Mouse (Mus musculus) CH12.LX (cell line): Measurements from ENCODE around the gene Ankrd24. TPM values are rescaled to one million over a fixed set of nuclear protein-coding genes. Genes with fewer than 3 reads are reported as not detected.

Source experiments
- DNase-seq: peaks from one replicate; pipeline ENCODE4 v3.0.0-alpha.2; 2013; ENCODE audit errors: extremely low read depth
- H3K27ac ChIP-seq: 2 replicates; pipeline ENCODE4 v1.5.1; 2012; ENCODE audit warnings: low read depth, mild to moderate bottlenecking, control low read depth, moderate library complexity; ENCODE audit not compliant: insufficient read depth
- H3K27me3 ChIP-seq: replicated peaks from 2 replicates; pipeline ENCODE3; 2012; ENCODE audit warnings: inconsistent platforms
- H3K36me3 ChIP-seq, 2 experiments: replicated peaks in 1 of 2; 2 replicates each; pipeline versions ENCODE3 to v1.6.1; 2012; ENCODE audit warnings: inconsistent platforms in 1 of 2, low read length in 1 of 2, mild to moderate bottlenecking in 1 of 2, mixed read lengths in 1 of 2, moderate library complexity in 1 of 2; ENCODE audit not compliant: control insufficient read depth in 1 of 2, insufficient read depth in 1 of 2
- H3K4me1 ChIP-seq, 2 experiments: 2 replicates each; pipeline ENCODE4 v1.6.1; 2012; ENCODE audit warnings: inconsistent platforms in 1 of 2, moderate library complexity in 1 of 2; ENCODE audit not compliant: insufficient read depth in 2 of 2, control insufficient read depth in 1 of 2
- H3K4me2 ChIP-seq: 2 replicates; pipeline ENCODE4 v1.6.1; 2012; ENCODE audit warnings: low read depth, mild to moderate bottlenecking, control low read depth; ENCODE audit not compliant: poor library complexity, insufficient read depth, severe bottlenecking
- H3K4me3 ChIP-seq, 3 experiments: fragments of 150-350 bp in 1 of 3; sonication (generic) in 1 of 3; replicated peaks in 1 of 3; 2 replicates each; pipeline versions ENCODE3 to v1.5.1; 2011 to 2012; ENCODE audit warnings: low read depth in 2 of 3, low read length in 2 of 3, mild to moderate bottlenecking in 2 of 3, moderate library complexity in 2 of 3, control low read depth in 1 of 3, improper control_type of control experiment in 1 of 3, inconsistent platforms in 1 of 3, mixed read lengths in 1 of 3; ENCODE audit not compliant: poor library complexity in 1 of 3
- H3K79me2 ChIP-seq: replicated peaks from 2 replicates; pipeline ENCODE4 v1.6.1; 2012; ENCODE audit warnings: mild to moderate bottlenecking, moderate library complexity; ENCODE audit not compliant: control insufficient read depth, poor library complexity, insufficient read depth, severe bottlenecking; ENCODE audit errors: extremely low read depth
- H3K9ac ChIP-seq: 2 replicates; pipeline ENCODE4 v1.6.1; 2012; ENCODE audit warnings: low read depth, mild to moderate bottlenecking, control low read depth, moderate library complexity; ENCODE audit not compliant: insufficient read depth
- H3K9me3 ChIP-seq: replicated peaks from 2 replicates; pipeline ENCODE3; 2012; ENCODE audit warnings: low read length, inconsistent platforms, mixed read lengths
- CHD2 ChIP-seq: IDR thresholded peaks from 2 replicates; pipeline ENCODE4 v1.6.1; 2011; ENCODE audit warnings: low read length, improper control_type of control experiment
- CTCF ChIP-seq, 2 experiments: IDR thresholded peaks in 1 of 2; conservative IDR thresholded peaks in 1 of 2; 2 replicates each; pipeline ENCODE4 v1.5.1; 2011 to 2012; ENCODE audit warnings: low read depth in 2 of 2, low read length in 2 of 2, improper control_type of control experiment in 1 of 2, inconsistent platforms in 1 of 2, mild to moderate bottlenecking in 1 of 2, moderate library complexity in 1 of 2
- ELF1 ChIP-seq: IDR thresholded peaks from 2 replicates; pipeline ENCODE4 v1.6.1; 2014; ENCODE audit warnings: low read depth, mild to moderate bottlenecking, inconsistent platforms, low read length, improper control_type of control experiment
- EP300 ChIP-seq: IDR thresholded peaks from 2 replicates; pipeline ENCODE4 v1.6.1; 2011; ENCODE audit warnings: low read length, improper control_type of control experiment
- ETS1 ChIP-seq: conservative IDR thresholded peaks from 2 replicates; pipeline ENCODE4 v1.6.1; 2012; ENCODE audit warnings: low read depth, mild to moderate bottlenecking, inconsistent platforms, low read length, improper control_type of control experiment, moderate library complexity
- GABPA ChIP-seq: IDR thresholded peaks from 2 replicates; pipeline ENCODE4 v1.6.1; 2012; ENCODE audit warnings: low read depth, low read length, improper control_type of control experiment, inconsistent platforms; ENCODE audit not compliant: insufficient replicate concordance
- HCFC1 ChIP-seq: IDR thresholded peaks from 2 replicates; pipeline ENCODE4 v1.6.1; 2012; ENCODE audit warnings: low read depth, mild to moderate bottlenecking, inconsistent platforms, low read length, improper control_type of control experiment
- IRF4 ChIP-seq: IDR thresholded peaks from 2 replicates; pipeline ENCODE4 v1.6.1; 2014; ENCODE audit warnings: low read depth, mild to moderate bottlenecking, inconsistent platforms, low read length, improper control_type of control experiment
- JUN ChIP-seq: IDR thresholded peaks from 2 replicates; pipeline ENCODE4 v1.6.1; 2011; ENCODE audit warnings: low read depth, mild to moderate bottlenecking, low read length, improper control_type of control experiment, moderate library complexity; ENCODE audit not compliant: insufficient read depth
- JUND ChIP-seq: conservative IDR thresholded peaks from 2 replicates; pipeline ENCODE4 v1.6.1; 2011; ENCODE audit warnings: low read depth, low read length, improper control_type of control experiment
- KAT2A ChIP-seq: IDR thresholded peaks from 2 replicates; pipeline ENCODE4 v1.6.1; 2012; ENCODE audit warnings: low read length, improper control_type of control experiment, inconsistent platforms; ENCODE audit not compliant: insufficient replicate concordance
- MAFK ChIP-seq: IDR thresholded peaks from 2 replicates; pipeline ENCODE4 v1.6.1; 2011; ENCODE audit warnings: low read length, improper control_type of control experiment; ENCODE audit not compliant: insufficient replicate concordance
- MAX ChIP-seq: IDR thresholded peaks from 2 replicates; pipeline ENCODE4 v1.6.1; 2011; ENCODE audit warnings: low read length, improper control_type of control experiment
- MAZ ChIP-seq: IDR thresholded peaks from 2 replicates; pipeline ENCODE4 v1.6.1; 2012; ENCODE audit warnings: low read depth, mild to moderate bottlenecking, inconsistent platforms, low read length, improper control_type of control experiment, moderate library complexity
- MEF2A ChIP-seq: IDR thresholded peaks from 2 replicates; pipeline ENCODE4 v1.6.1; 2014; ENCODE audit warnings: low read depth, mild to moderate bottlenecking, inconsistent platforms, low read length, improper control_type of control experiment, borderline replicate concordance
- MYC ChIP-seq: IDR thresholded peaks from 2 replicates; pipeline ENCODE4 v1.6.1; 2011; ENCODE audit warnings: low read depth, mild to moderate bottlenecking, improper control_type of control experiment, low read length
- NELFE ChIP-seq: IDR thresholded peaks from 2 replicates; pipeline ENCODE4 v1.6.1; 2011; ENCODE audit warnings: low read depth, low read length, improper control_type of control experiment
- NRF1 ChIP-seq: IDR thresholded peaks from 2 replicates; pipeline ENCODE4 v1.6.1; 2014; ENCODE audit warnings: low read depth, mild to moderate bottlenecking, inconsistent platforms, low read length, improper control_type of control experiment, moderate library complexity
- PAX5 ChIP-seq: IDR thresholded peaks from 2 replicates; pipeline ENCODE4 v1.6.1; 2012; ENCODE audit warnings: low read length, inconsistent platforms, mixed read lengths
- POLR2A ChIP-seq: IDR thresholded peaks from 2 replicates; pipeline ENCODE4 v1.6.1; 2011; ENCODE audit warnings: low read depth, mild to moderate bottlenecking, improper control_type of control experiment, low read length
- RAD21 ChIP-seq: IDR thresholded peaks from 2 replicates; pipeline ENCODE4 v1.6.1; 2011; ENCODE audit warnings: low read depth, mild to moderate bottlenecking, low read length, improper control_type of control experiment, moderate library complexity
- SIN3A ChIP-seq: IDR thresholded peaks from 2 replicates; pipeline ENCODE4 v1.6.1; 2012; ENCODE audit warnings: low read length, improper control_type of control experiment, inconsistent platforms
- SMC3 ChIP-seq: IDR thresholded peaks from 2 replicates; pipeline ENCODE4 v1.6.1; 2011; ENCODE audit warnings: low read depth, low read length, improper control_type of control experiment
- TBP ChIP-seq: conservative IDR thresholded peaks from 2 replicates; pipeline ENCODE4 v1.6.1; 2011; ENCODE audit warnings: low read depth, low read length, improper control_type of control experiment
- UBTF ChIP-seq: IDR thresholded peaks from 2 replicates; pipeline ENCODE4 v1.6.1; 2012; ENCODE audit warnings: low read depth, mild to moderate bottlenecking, inconsistent platforms, low read length, improper control_type of control experiment, moderate library complexity
- USF1 ChIP-seq: IDR thresholded peaks from 2 replicates; pipeline ENCODE4 v1.6.1; 2014; ENCODE audit warnings: low read depth, mild to moderate bottlenecking, inconsistent platforms, low read length, improper control_type of control experiment
- USF2 ChIP-seq: conservative IDR thresholded peaks from 2 replicates; pipeline ENCODE4 v1.6.1; 2011; ENCODE audit warnings: low read depth, low read length, improper control_type of control experiment
- ZC3H11A ChIP-seq: IDR thresholded peaks from 2 replicates; pipeline ENCODE4 v1.6.1; 2012; ENCODE audit warnings: low read depth, mild to moderate bottlenecking, inconsistent platforms, low read length, improper control_type of control experiment
- ZKSCAN1 ChIP-seq: IDR thresholded peaks from 2 replicates; pipeline ENCODE4 v1.6.1; 2012; ENCODE audit warnings: low read depth, inconsistent platforms, low read length, improper control_type of control experiment, borderline replicate concordance
- ZMIZ1 ChIP-seq: IDR thresholded peaks from 2 replicates; pipeline ENCODE4 v1.6.1; 2012; ENCODE audit warnings: low read depth, mild to moderate bottlenecking, inconsistent platforms, low read length, improper control_type of control experiment
- ZNF384 ChIP-seq: IDR thresholded peaks from 2 replicates; pipeline ENCODE4 v1.6.1; 2012; ENCODE audit warnings: low read depth, low read length, improper control_type of control experiment, inconsistent platforms
- dilution Hi-C: fragments of 300-500 bp; cut with MboI; formaldehyde crosslinking; loops from 2 replicates; pipeline ENCODE4 v1.14.3; 2020; ENCODE audit warnings: low sequenced_read_pairs; ENCODE audit not compliant: extremely low pct_unique_long_range_greater_than_20kb, extremely low pct_ligation_motif_present
- in situ Hi-C: fragments of 300-500 bp; cut with MboI; formaldehyde crosslinking; loops from 3 replicates; pipeline ENCODE4 v1.14.3; 2019; ENCODE audit warnings: low sequenced_read_pairs, low pct_ligation_motif_present, low pct_unique_long_range_greater_than_20kb, mixed read lengths
- polyA plus RNA-seq: library from polyadenylated mRNA; unstranded; fragments of >175 nt; gene quantifications from 2 replicates; pipeline ENCODE4 v1.2.1, GENCODE M21; 2012; ENCODE audit warnings: low read depth; ENCODE audit not compliant: insufficient read length
- total RNA-seq, 2 experiments: library from RNA; depleted of rRNA; stranded (reverse); fragments of 300-350 nt in 1 of 2; fragments of >200 nt in 1 of 2; gene quantifications; 2 replicates each; pipeline ENCODE4 v1.2.3; 2012 to 2014

Gene Ankrd24
- total and polyA plus RNA-seq, 3 experiments = 3.7 to 5.4 (median 4.2) TPM

DNA sequence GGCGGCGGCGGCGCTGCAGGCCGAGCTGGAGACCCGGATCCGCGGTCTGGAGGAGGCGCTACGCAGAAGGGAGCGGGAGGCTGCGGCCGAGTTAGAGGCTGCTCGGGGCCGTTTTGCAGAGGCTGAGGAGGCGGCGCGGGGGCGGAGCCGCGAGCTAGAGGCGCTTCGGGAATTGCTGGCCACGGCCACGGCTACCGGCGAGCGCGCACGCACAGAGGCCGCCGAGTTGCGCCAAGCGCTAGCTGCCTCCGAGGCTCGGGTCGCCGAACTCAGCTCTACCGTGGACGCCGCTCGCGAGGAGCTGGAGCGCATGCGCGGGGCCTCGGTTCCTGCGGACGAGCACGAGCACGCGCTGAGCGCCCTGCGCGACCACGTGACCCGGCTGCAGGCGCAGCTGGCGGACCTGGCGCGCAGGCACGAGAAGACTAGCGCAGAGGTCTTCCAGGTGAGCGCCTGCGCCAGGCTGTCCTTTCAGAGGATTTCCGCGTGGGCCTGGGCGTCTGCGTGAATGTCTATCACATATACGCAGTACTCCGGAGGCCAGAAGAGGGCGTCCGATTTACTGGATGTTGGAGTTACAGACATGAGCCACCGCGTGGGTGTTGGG, 15.2 kb downstream of the Ankrd24 start (continued):
- TF ChIP-seq MAX = peak; percentile 99
- TF ChIP-seq TBP = 0 out of 2 replicates have a peak, but pooled peaks have one; percentile 52
- peak; percentile 89 for TF ChIP-seq MYC
- TF ChIP-seq MAFK = no peak
- TF ChIP-seq NELFE = peak; percentile 88
- TF ChIP-seq MEF2A = no peak
- TF ChIP-seq GABPA = no peak
- TF ChIP-seq SIN3A = peak; percentile 78; the same call in 1 of the 2 replicates
- no peak for TF ChIP-seq CHD2
- TF ChIP-seq ZNF384 = no peak
- peak; percentile 14; the same call in 1 of the 2 replicates for TF ChIP-seq ETS1
- peak; percentile 87 for TF ChIP-seq POLR2A
- TF ChIP-seq, all 38 proteins: peak for 22

DNA sequence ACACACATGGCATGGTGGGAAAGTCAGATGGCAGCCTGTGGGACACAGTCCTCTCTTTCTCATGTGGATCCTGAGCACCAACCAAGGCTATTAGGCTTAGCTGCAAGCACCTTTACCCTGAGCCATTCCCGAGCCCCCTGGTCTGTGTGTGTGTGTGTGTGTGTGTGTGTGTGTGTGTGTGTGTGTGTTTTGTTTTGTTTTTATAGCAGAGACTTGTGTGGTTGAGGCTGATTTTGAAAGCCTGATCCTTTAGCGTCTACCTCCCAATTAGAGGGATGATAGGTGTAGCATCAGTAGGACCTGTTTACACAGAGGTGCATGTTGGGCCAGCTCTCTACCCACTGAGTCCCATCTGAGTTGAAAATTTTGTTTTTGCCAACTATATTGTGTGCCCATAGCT, 15.8 kb downstream of the Ankrd24 start:
- Histone ChIP-seq H3K27me3 (peaks cover 15% of the 10 kb centered on the region), H3K27ac (no peak overlapping the region), H3K4me1 (peaks cover 17 to 23% of the 10 kb centered on the region in 2 experiments)

DNA sequence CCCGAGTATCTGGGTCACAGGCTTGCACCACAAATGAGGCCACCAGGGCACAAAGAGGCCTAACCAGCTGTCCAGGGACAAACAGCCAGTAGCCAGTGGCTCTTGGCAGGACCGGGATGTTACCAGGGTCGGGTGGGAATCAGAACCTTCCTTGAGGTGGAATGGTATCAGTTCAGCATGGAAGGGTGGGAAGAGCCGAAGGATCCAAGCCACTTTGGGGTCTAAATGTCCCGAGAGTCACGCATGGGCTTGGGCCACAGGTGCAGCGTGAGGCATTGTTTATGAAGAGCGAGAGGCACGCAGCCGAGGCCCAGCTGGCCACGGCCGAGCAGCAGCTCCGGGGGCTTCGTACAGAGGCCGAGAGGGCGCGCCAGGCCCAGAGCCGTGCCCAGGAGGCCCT, 16.4 kb downstream of the Ankrd24 start:
- no peak overlapping the region for H3K4me3 ChIP-seq
- no peak for DNase-seq
- no peak overlapping the region for H3K9ac ChIP-seq
- no peak overlapping the region for H3K4me2 ChIP-seq
- H3K27ac ChIP-seq = no peak overlapping the region
- in situ Hi-C loops = no loop called here
- no peaks in the 10 kb centered on the region; the same call in 1 of the 2 replicates for H3K79me2 ChIP-seq
- H3K9me3 ChIP-seq = no peaks in the 10 kb centered on the region
- TF ChIP-seq JUND = no peak
- TF ChIP-seq HCFC1 = no peak
- TF ChIP-seq JUN = no peak
- no peak for TF ChIP-seq PAX5
- TF ChIP-seq UBTF = no peak
- no peak for TF ChIP-seq RAD21
- no peak for TF ChIP-seq MAZ
- TF ChIP-seq CHD2 = no peak
- TF ChIP-seq CTCF (conservative IDR thresholded peaks at IDR 0.05 in 1 of 2, IDR thresholded peaks at IDR 0.05 in 1 of 2; ENCODE audit: low read depth in 2 of 2, low read length in 2 of 2) = no peak
- no peak for TF ChIP-seq IRF4
- TF ChIP-seq USF2 = no peak
- no peak for TF ChIP-seq SIN3A
- no peak for TF ChIP-seq ETS1
- peaks cover 17 to 23% of the 10 kb centered on the region in 2 experiments for H3K4me1 ChIP-seq
- H3K27me3 ChIP-seq = peaks cover 13% of the 10 kb centered on the region
- H3K36me3 ChIP-seq = no peaks in the 10 kb centered on the region
- dilution Hi-C loops = no loop called here

More for the DNA sequence above, 15.8 kb downstream of the Ankrd24 start:
- in situ Hi-C loops = no loop called here
- no peak for DNase-seq
- no peaks in the 10 kb centered on the region for H3K9me3 ChIP-seq
- H3K9ac ChIP-seq = peak overlapping the region; percentile 39; the same call in 1 of the 2 replicates
- H3K79me2 ChIP-seq = no peaks in the 10 kb centered on the region
- TF ChIP-seq KAT2A (no peak), ELF1 (no peak), EP300 (no peak), ETS1 (no peak), SMC3 (no peak), MAX (no peak), USF1 (no peak), NRF1 (no peak), MYC (no peak), ZC3H11A (no peak), USF2 (no peak), ZMIZ1 (no peak), ZKSCAN1 (no peak), NELFE (no peak), MAFK (no peak), JUND (no peak), PAX5 (no peak)
- dilution Hi-C loops = no loop called here
- no peaks in the 10 kb centered on the region for H3K36me3 ChIP-seq
- peak overlapping the region; percentile 62 to 82 (median 70) for H3K4me3 ChIP-seq
- peak overlapping the region; percentile 63 for H3K4me2 ChIP-seq
